Mouse (Mus musculus): Measurements from ENCODE around the gene Ankrd11. TPM values are rescaled to one million over a fixed set of nuclear protein-coding genes. Genes with fewer than 3 reads are reported as not detected.
"Not testable (repeated sequence)": the region's sequence is repeated elsewhere in the genome, so short reads cannot be mapped to it uniquely, and the experiment has no call there.

Ankrd11 gene
- polyA plus RNA-seq, 1 experiment from 2014 or later, result 70.8 TPM

- Histone ChIP-seq H3K4me2 (no peak overlapping the region), H3K27me3 (no peaks in the 10 kb centered on the region), H3K4me1 (replicated peaks) (peaks cover 39% of the 10 kb centered on the region), H3K36me3 (no peaks in the 10 kb centered on the region), H3K9ac (no peak overlapping the region), H3K9me3 (no peaks in the 10 kb centered on the region), H3K4me3 (no peak overlapping the region), H3K27ac (replicated peaks) (no peak overlapping the region)
- ATAC-seq (ENCODE audit: low FRiP score, low read depth), result no peak
- WGBS, result 53% methylated on average over 2 of the region's 2 CpGs
These were observed 3.7 kb downstream of the Ankrd11 start for GRCm38 (mm10) chr8:123038351-123038750.

GRCm38 (mm10) chr8:123037487-123037886, 4.6 kb downstream of the Ankrd11 start:
- WGBS, result 78% methylated on average over 11 of the region's 11 CpGs
- Histone ChIP-seq H3K4me3 (no peak overlapping the region), H3K4me2 (no peak overlapping the region), H3K27ac (replicated peaks) (no peak overlapping the region), H3K36me3 (no peaks in the 10 kb centered on the region), H3K9me3 (no peaks in the 10 kb centered on the region), H3K27me3 (no peaks in the 10 kb centered on the region), H3K9ac (no peak overlapping the region), H3K4me1 (replicated peaks) (peaks cover 35% of the 10 kb centered on the region)
- ATAC-seq (ENCODE audit: low FRiP score, low read depth), result no peak

- H3K4me1 ChIP-seq (replicated peaks), result peaks cover 35% of the 10 kb centered on the region
- no peaks in the 10 kb centered on the region for H3K36me3 ChIP-seq
- H3K9me3 ChIP-seq, result no peaks in the 10 kb centered on the region
- H3K9ac ChIP-seq, result no peak overlapping the region
- WGBS, result 64% methylated on average over 3 of the region's 3 CpGs
- H3K4me3 ChIP-seq, result no peak overlapping the region
- no peak for ATAC-seq (ENCODE audit: low FRiP score, low read depth)
- no peaks in the 10 kb centered on the region for H3K27me3 ChIP-seq
- no peak overlapping the region for H3K4me2 ChIP-seq
- no peak overlapping the region for H3K27ac ChIP-seq (replicated peaks)
These were observed 5.1 kb downstream of the Ankrd11 start for GRCm38 (mm10) chr8:123036956-123037355.

GRCm38 (mm10) chr8:123034171-123034570, 7.9 kb downstream of the Ankrd11 start:
- Histone ChIP-seq H3K27me3 (no peaks in the 10 kb centered on the region), H3K4me1 (replicated peaks) (peaks cover 16% of the 10 kb centered on the region), H3K4me2 (no peak overlapping the region), H3K4me3 (no peak overlapping the region), H3K9me3 (no peaks in the 10 kb centered on the region), H3K27ac (replicated peaks) (no peak overlapping the region), H3K36me3 (no peaks in the 10 kb centered on the region), H3K9ac (no peak overlapping the region)
- no peak for ATAC-seq (ENCODE audit: low FRiP score, low read depth)
- WGBS, result 86% methylated on average over 6 of the region's 6 CpGs

- H3K4me3 ChIP-seq, result no peak overlapping the region
- no peaks in the 10 kb centered on the region for H3K27me3 ChIP-seq
- H3K9me3 ChIP-seq, result no peaks in the 10 kb centered on the region
- no peaks in the 10 kb centered on the region for H3K36me3 ChIP-seq
- H3K27ac ChIP-seq (replicated peaks), result no peak overlapping the region
- ATAC-seq (ENCODE audit: low FRiP score, low read depth), result no peak
- H3K9ac ChIP-seq, result no peak overlapping the region
- no peak overlapping the region for H3K4me2 ChIP-seq
- H3K4me1 ChIP-seq (replicated peaks), result peaks cover 9% of the 10 kb centered on the region
These were observed 8.6 kb downstream of the Ankrd11 start for GRCm38 (mm10) chr8:123033431-123033830.

- H3K4me2 ChIP-seq, result no peak overlapping the region
- H3K4me1 ChIP-seq (replicated peaks), result peaks cover 8% of the 10 kb centered on the region
- no peak for ATAC-seq (ENCODE audit: low FRiP score, low read depth)
- no peak overlapping the region for H3K27ac ChIP-seq (replicated peaks)
- H3K36me3 ChIP-seq, result no peaks in the 10 kb centered on the region
- H3K27me3 ChIP-seq, result no peaks in the 10 kb centered on the region
- no peak overlapping the region for H3K4me3 ChIP-seq
- H3K9me3 ChIP-seq, result no peaks in the 10 kb centered on the region
- H3K9ac ChIP-seq, result no peak overlapping the region
These were observed 9.3 kb downstream of the Ankrd11 start for GRCm38 (mm10) chr8:123032730-123033129.

GRCm38 (mm10) chr8:123031321-123031978, 10.6 kb downstream of the Ankrd11 start:
- Histone ChIP-seq H3K27me3 (no peaks in the 10 kb centered on the region), H3K9me3 (no peaks in the 10 kb centered on the region), H3K27ac (replicated peaks) (no peak overlapping the region), H3K9ac (no peak overlapping the region), H3K4me2 (no peak overlapping the region), H3K36me3 (no peaks in the 10 kb centered on the region), H3K4me1 (replicated peaks) (peaks cover 8% of the 10 kb centered on the region), H3K4me3 (no peak overlapping the region)
- ATAC-seq (ENCODE audit: low FRiP score, low read depth), result no peak
- 87% methylated on average over 7 of the region's 7 CpGs for WGBS

GRCm38 (mm10) chr8:123030091-123030490, 12.0 kb downstream of the Ankrd11 start:
- not testable (repeated sequence) for H3K4me2 ChIP-seq; H3K9ac ChIP-seq; H3K27me3 ChIP-seq; H3K4me1 ChIP-seq (replicated peaks); ATAC-seq (ENCODE audit: low FRiP score, low read depth); H3K27ac ChIP-seq (replicated peaks); H3K4me3 ChIP-seq; H3K36me3 ChIP-seq; H3K9me3 ChIP-seq
- 90% methylated on average over 5 of the region's 5 CpGs for WGBS

- Histone ChIP-seq H3K4me2 (no peak overlapping the region), H3K9ac (no peak overlapping the region), H3K27me3 (no peaks in the 10 kb centered on the region), H3K4me1 (replicated peaks) (no peaks in the 10 kb centered on the region; the same call in 1 of the 2 replicates), H3K4me3 (no peak overlapping the region), H3K9me3 (no peaks in the 10 kb centered on the region), H3K27ac (replicated peaks) (no peak overlapping the region), H3K36me3 (no peaks in the 10 kb centered on the region)
- 91% methylated on average over 8 of the region's 8 CpGs for WGBS
- ATAC-seq (ENCODE audit: low FRiP score, low read depth), result no peak
These were observed 14.3 kb downstream of the Ankrd11 start for GRCm38 (mm10) chr8:123027786-123028185.

- no peaks in the 10 kb centered on the region for H3K9me3 ChIP-seq
- no peak for ATAC-seq (ENCODE audit: low FRiP score, low read depth)
- H3K27ac ChIP-seq (replicated peaks), result no peak overlapping the region
- H3K4me1 ChIP-seq (replicated peaks), result peaks cover 7% of the 10 kb centered on the region
- no peak overlapping the region for H3K4me3 ChIP-seq
- H3K27me3 ChIP-seq, result no peaks in the 10 kb centered on the region
- H3K36me3 ChIP-seq, result no peaks in the 10 kb centered on the region
- 85% methylated on average over 3 of the region's 3 CpGs for WGBS
- H3K9ac ChIP-seq, result no peak overlapping the region
- no peak overlapping the region for H3K4me2 ChIP-seq
These were observed 16.1 kb downstream of the Ankrd11 start for GRCm38 (mm10) chr8:123025951-123026351.

- Histone ChIP-seq H3K27me3 (no peaks in the 10 kb centered on the region), H3K4me1 (replicated peaks) (peaks cover 16% of the 10 kb centered on the region), H3K9ac (no peak overlapping the region), H3K36me3 (no peaks in the 10 kb centered on the region), H3K4me2 (no peak overlapping the region), H3K27ac (replicated peaks) (no peak overlapping the region), H3K4me3 (no peak overlapping the region), H3K9me3 (no peaks in the 10 kb centered on the region)
- no peak for ATAC-seq (ENCODE audit: low FRiP score, low read depth)
- WGBS, result 97% methylated on average over 2 of the region's 2 CpGs
These were observed 17.9 kb downstream of the Ankrd11 start for GRCm38 (mm10) chr8:123024226-123024625.

GRCm38 (mm10) chr8:123022727-123023126, 19.4 kb downstream of the Ankrd11 start:
- 93% methylated on average over 3 of the region's 3 CpGs for WGBS
- H3K9ac ChIP-seq, result no peak overlapping the region
- peaks cover 31% of the 10 kb centered on the region for H3K4me1 ChIP-seq (replicated peaks)
- no peak overlapping the region for H3K27ac ChIP-seq (replicated peaks)
- no peak overlapping the region for H3K4me2 ChIP-seq
- no peak for ATAC-seq (ENCODE audit: low FRiP score, low read depth)
- H3K36me3 ChIP-seq, result no peaks in the 10 kb centered on the region
- no peak overlapping the region for H3K4me3 ChIP-seq
- no peaks in the 10 kb centered on the region for H3K9me3 ChIP-seq
- H3K27me3 ChIP-seq, result no peaks in the 10 kb centered on the region

GRCm38 (mm10) chr8:123021259-123021658, 20.8 kb downstream of the Ankrd11 start:
- Histone ChIP-seq H3K9me3 (no peaks in the 10 kb centered on the region), H3K4me1 (replicated peaks) (peaks cover 31% of the 10 kb centered on the region), H3K9ac (no peak overlapping the region), H3K4me2 (no peak overlapping the region), H3K27me3 (no peaks in the 10 kb centered on the region), H3K27ac (replicated peaks) (no peak overlapping the region), H3K36me3 (no peaks in the 10 kb centered on the region), H3K4me3 (no peak overlapping the region)
- WGBS, result 81% methylated on average over 1 of the region's 1 CpGs
- no peak for ATAC-seq (ENCODE audit: low FRiP score, low read depth)

Data from hindbrain, embryonic 15.5 days (tissue).